Mouse (Mus musculus): ENCODE measurements at regions not wholly inside any gene's neighbourhood (a gene's known extent, or its start where the extent isn't known, plus 50 kb on each side); places are given as distances from the start of the nearest gene placed in this dataset.

DNA sequence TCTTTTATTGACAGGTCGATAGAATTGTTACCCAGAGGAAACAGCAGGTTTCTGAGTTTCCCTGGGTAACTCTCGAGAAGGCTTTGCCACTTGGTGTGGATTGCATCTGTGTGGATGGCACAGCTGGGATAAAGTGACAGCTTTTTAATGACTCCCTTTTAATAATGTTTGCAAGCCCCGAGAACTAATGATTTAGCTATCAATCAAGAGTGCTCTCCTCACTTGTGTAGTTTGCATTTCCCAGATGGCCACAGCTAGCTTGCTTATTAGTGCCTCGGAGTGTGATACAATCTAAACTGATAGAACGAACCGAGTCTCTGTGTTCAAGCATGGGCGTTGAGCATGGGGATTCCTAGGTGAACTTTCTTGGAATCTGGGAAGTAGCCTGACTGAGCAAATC is 51.0 kb upstream of the Egfem1 start:
- TF ChIP-seq EP300 (IDR thresholded peaks at IDR 0.05; ENCODE audit: low read depth) (no peak), CTCF (IDR thresholded peaks at IDR 0.05; ENCODE audit: low read depth) (no peak)

All from heart, postnatal 0 days (tissue).